Mouse (Mus musculus): ENCODE measurements around the gene Cd300ld2. TPM values are rescaled to one million over a fixed set of nuclear protein-coding genes. Genes with fewer than 3 reads are reported as not detected.

Cd300ld2 gene
- polyA plus RNA-seq, 1 experiment from 2014 or later = not detected

DNA sequence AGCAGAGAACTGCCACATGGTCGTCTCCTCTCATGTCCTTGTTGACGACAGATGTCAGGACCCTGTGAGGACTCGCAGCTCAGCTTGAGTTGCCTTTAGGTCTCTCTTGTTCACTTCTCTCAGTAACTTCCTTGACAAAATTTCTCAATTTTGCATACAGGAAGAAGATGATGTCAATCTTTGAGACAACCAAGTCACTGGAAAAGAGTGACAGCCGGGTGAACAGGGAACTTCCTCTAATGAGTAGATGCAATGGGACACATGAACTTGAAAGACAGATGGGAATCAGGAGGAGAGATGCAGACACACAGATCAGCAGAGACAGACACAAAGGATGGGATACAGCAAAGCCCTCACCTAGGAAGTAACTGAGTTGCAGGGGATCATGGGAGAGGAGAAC is 26.2 kb downstream of the Cd300ld2 start, which contains the start of gene Cd300ld:
Gene Cd300ld (minus strand): TSS at position 130 of the 400 bp plus-strand sequence.
- H3K27ac ChIP-seq = no peak within 1 kb of the TSS
- H3K9me3 ChIP-seq (replicated peaks) = no peaks in the 10 kb centered on the region
- WGBS = 82% methylated on average over 4 of the region's 4 CpGs

DNA sequence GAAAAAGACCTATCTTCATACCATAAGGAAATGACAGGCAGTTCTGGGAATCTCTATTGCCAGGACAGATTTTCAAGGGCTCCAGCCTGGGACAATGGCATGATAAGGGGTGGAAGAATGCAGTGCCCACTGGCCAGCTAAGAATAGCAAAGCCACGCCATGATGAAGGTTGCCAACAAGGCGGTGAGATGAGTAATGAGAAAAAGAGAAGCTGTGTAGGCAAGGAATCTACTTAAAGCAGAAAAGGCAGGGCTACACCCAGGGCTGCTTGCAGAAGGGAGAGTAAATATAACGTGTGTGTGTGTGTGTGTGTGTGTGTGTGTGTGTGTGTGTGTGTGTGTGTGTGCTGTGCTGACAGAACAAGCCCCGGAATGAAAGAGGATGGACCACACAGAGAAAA is 34.1 kb downstream of the Cd300ld2 start:
- no peaks in the 10 kb centered on the region for H3K4me1 ChIP-seq
- H3K27me3 ChIP-seq (ENCODE audit: low read depth, poor library complexity, severe bottlenecking) = no peaks in the 10 kb centered on the region
- no peak overlapping the region for H3K27ac ChIP-seq
- no peak for DNase-seq (ENCODE audit: low spot score)
- WGBS = 84% methylated on average over 4 of the region's 4 CpGs
- H3K9me3 ChIP-seq (replicated peaks) = peaks cover 6% of the 10 kb centered on the region; the same call in 1 of the 2 replicates
- no peaks in the 10 kb centered on the region for H3K36me3 ChIP-seq
- no peak overlapping the region for H3K4me3 ChIP-seq

More for the DNA sequence above, 26.2 kb downstream of the Cd300ld2 start, which contains the start of gene Cd300ld:
- Histone ChIP-seq H3K36me3 (no peaks in the 10 kb centered on the region), H3K27me3 (ENCODE audit: low read depth, poor library complexity, severe bottlenecking) (no peaks in the 10 kb centered on the region), H3K4me3 (no peak within 1 kb of the TSS), H3K4me1 (no peaks in the 10 kb centered on the region)
- DNase-seq (ENCODE audit: low spot score) = no peak

DNA sequence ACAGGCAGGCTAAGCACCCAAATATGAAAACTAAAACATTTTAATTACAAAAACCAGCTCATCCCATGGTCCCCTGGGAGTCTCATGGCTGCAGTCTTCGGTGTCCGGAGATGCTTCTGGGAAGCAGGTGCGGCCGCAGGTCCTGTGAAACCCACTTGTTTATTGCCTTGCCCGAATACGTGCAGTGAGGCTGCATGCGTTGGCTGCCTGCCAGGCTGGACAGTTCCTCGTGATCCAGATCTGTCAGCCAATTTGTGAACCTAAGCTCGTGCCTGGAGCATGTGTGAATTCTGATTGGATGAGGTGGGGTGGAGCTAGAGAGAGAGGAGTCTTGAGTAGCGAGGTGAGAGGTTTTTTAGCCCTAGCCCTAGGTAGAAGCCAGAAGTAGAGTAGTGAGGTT is 43.3 kb downstream of the Cd300ld2 start:
- Histone ChIP-seq H3K4me3 (no peak overlapping the region), H3K27ac (no peak overlapping the region), H3K27me3 (ENCODE audit: low read depth, poor library complexity, severe bottlenecking) (no peaks in the 10 kb centered on the region), H3K4me1 (no peaks in the 10 kb centered on the region), H3K36me3 (no peaks in the 10 kb centered on the region), H3K9me3 (replicated peaks) (peaks cover 2% of the 10 kb centered on the region; the same call in 1 of the 2 replicates)
- 92% methylated on average over 10 of the region's 10 CpGs for WGBS
- DNase-seq (ENCODE audit: low spot score) = no peak

DNA sequence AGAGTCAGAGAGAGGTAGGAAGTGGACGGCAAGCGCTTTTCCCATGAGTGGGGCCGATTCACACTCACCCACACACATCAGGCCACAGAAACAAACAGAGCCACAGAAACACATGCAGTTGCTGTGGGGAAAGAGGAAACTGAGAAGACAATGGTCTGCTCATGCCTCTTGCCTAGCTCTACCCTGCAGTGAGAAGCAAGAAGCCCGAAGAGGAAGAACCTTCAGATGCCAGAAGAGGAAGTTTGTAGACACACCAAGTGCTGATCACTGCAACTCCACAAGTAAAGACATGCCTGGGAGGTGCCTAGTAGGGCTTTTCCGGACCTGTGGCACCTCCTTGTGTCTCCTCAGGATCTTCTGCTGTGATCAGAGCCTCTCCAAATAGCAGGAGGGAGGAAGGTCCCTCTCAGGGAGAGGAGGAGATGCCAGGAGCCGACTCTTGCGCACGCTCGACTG is 47.2 kb downstream of the Cd300ld2 start, which contains the start of gene Cd300c:
Gene Cd300c (minus strand): TSS at position 406 of the 456 bp plus-strand sequence.
- Histone ChIP-seq H3K27ac (no peak within 1 kb of the TSS), H3K36me3 (no peaks in the 10 kb centered on the region), H3K4me1 (no peaks in the 10 kb centered on the region), H3K9me3 (replicated peaks) (no peaks in the 10 kb centered on the region), H3K4me3 (no peak within 1 kb of the TSS), H3K27me3 (ENCODE audit: low read depth, poor library complexity, severe bottlenecking) (no peaks in the 10 kb centered on the region)
- DNase-seq (ENCODE audit: low spot score) = no peak
- WGBS = 83% methylated on average over 9 of the region's 9 CpGs

DNA sequence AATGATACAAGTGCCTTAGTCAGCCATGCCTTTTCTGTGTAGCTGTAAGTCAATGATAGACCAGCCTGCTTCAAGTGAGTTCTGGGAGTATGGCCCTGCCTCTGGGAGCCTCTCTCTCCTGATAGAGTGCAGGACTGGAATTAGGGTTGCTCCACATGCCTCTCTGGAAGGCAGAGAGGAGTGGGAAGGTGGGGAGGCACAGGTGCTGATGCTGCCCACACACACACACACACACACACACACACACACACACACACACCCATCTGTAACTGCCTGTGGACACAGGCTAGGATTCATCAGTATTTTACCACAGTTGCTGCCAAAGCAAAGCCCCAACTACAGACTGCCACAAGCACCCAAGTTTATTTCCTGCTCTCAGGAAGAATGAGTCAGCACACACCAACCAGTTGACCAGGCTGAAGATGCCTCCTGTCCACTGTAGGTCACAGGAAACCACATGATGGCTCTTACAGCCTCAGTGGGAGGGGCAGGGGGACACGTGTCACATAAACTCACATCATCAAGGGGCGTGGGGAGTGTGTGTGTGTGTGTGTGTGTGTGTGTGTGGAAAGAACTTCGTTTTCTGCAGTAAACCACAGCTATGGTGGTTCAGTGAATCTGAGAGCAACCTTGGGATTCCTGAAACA is 50.7 kb downstream of the Cd300ld2 start:
- Histone ChIP-seq H3K4me3 (no peak overlapping the region), H3K9me3 (replicated peaks) (no peaks in the 10 kb centered on the region), H3K36me3 (no peaks in the 10 kb centered on the region), H3K27me3 (ENCODE audit: low read depth, poor library complexity, severe bottlenecking) (no peaks in the 10 kb centered on the region), H3K4me1 (no peaks in the 10 kb centered on the region), H3K27ac (no peak overlapping the region)
- WGBS = 71% methylated on average over 3 of the region's 3 CpGs
- DNase-seq (ENCODE audit: low spot score) = no peak

DNA sequence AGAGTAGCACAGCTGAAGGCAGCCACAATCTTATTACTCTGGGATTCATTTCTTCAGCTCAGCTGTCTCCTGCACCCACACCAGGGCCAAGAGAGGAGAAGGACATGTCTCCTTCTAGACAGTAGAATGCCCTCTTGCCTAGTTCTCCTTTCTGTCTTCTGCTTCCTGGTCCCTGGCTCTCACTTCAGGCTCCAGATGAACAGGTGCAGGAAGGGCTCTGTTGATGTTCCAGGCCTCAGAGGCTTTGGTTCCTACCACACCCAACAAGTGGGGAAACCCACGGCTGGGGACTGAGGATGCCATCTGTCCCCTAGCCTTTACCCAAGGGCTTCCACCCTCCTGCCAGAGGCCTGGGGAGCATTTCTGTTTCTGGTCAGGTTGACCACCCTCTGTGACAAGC is 55.6 kb downstream of the Cd300ld2 start:
- Histone ChIP-seq H3K27ac (no peak overlapping the region), H3K4me3 (no peak overlapping the region)
- 76% methylated on average over 1 of the region's 1 CpGs for WGBS

More for the DNA sequence above, 55.6 kb downstream of the Cd300ld2 start:
- Histone ChIP-seq H3K4me1 (no peaks in the 10 kb centered on the region), H3K9me3 (replicated peaks) (no peaks in the 10 kb centered on the region), H3K27me3 (ENCODE audit: low read depth, poor library complexity, severe bottlenecking) (no peaks in the 10 kb centered on the region), H3K36me3 (no peaks in the 10 kb centered on the region)
- DNase-seq (ENCODE audit: low spot score) = no peak

Other genes starting within 250 kb of the Cd300ld2 start
- gene Btbd17, start 220.2 kb downstream of the Cd300ld2 start, polyA plus RNA-seq (2016; fragmentation: Nextera tagmentation; extraction: Ambion mirVana) = 0.14 TPM in 1 of 2 replicates, not detected in the other
- gene Gpr142, start 217.3 kb downstream of the Cd300ld2 start, polyA plus RNA-seq (2016; fragmentation: Nextera tagmentation; extraction: Ambion mirVana) = not detected in 2 replicates
- 40.7 and 50.1 TPM in 2 replicates for gene Gprc5c, start 165.0 kb downstream of the Cd300ld2 start, polyA plus RNA-seq (2016; fragmentation: Nextera tagmentation; extraction: Ambion mirVana)
- gene Cd300a, start 126.2 kb downstream of the Cd300ld2 start, polyA plus RNA-seq (2016; fragmentation: Nextera tagmentation; extraction: Ambion mirVana) = 0.49 and 0.67 TPM in 2 replicates
- gene Cd300lb, start 81.8 kb downstream of the Cd300ld2 start, polyA plus RNA-seq (2016; fragmentation: Nextera tagmentation; extraction: Ambion mirVana) = not detected in 2 replicates
- gene Cd300c, start 47.0 kb downstream of the Cd300ld2 start, polyA plus RNA-seq (2016; fragmentation: Nextera tagmentation; extraction: Ambion mirVana) = not detected in 2 replicates
- gene Cd300ld, start 26.3 kb downstream of the Cd300ld2 start, polyA plus RNA-seq (2016; fragmentation: Nextera tagmentation; extraction: Ambion mirVana) = not detected in 2 replicates
- gene Cd300c2, start 14.3 kb downstream of the Cd300ld2 start, polyA plus RNA-seq (2016; fragmentation: Nextera tagmentation; extraction: Ambion mirVana) = 0.51 TPM in 1 of 2 replicates, not detected in the other
- gene Cd300ld4, start 10.8 kb upstream of the Cd300ld2 start, polyA plus RNA-seq (2016; fragmentation: Nextera tagmentation; extraction: Ambion mirVana) = not detected in 2 replicates
- not detected in 2 replicates for gene Cd300ld5, start 21.6 kb upstream of the Cd300ld2 start, polyA plus RNA-seq (2016; fragmentation: Nextera tagmentation; extraction: Ambion mirVana)
- not detected in 2 replicates for gene Cd300ld3, start 32.2 kb upstream of the Cd300ld2 start, polyA plus RNA-seq (2016; fragmentation: Nextera tagmentation; extraction: Ambion mirVana)
- not detected in 2 replicates for gene Cd300e, start 46.0 kb upstream of the Cd300ld2 start, polyA plus RNA-seq (2016; fragmentation: Nextera tagmentation; extraction: Ambion mirVana)
- gene Rab37, start 75.2 kb upstream of the Cd300ld2 start, polyA plus RNA-seq (2016; fragmentation: Nextera tagmentation; extraction: Ambion mirVana) = 0.95 and 1.8 TPM in 2 replicates
- gene Cd300lf, start 117.8 kb upstream of the Cd300ld2 start, polyA plus RNA-seq (2016; fragmentation: Nextera tagmentation; extraction: Ambion mirVana) = 0.06 TPM in 1 of 2 replicates, not detected in the other
- 30.7 and 32.2 TPM in 2 replicates for gene Slc9a3r1, start 147.1 kb upstream of the Cd300ld2 start, polyA plus RNA-seq (2016; fragmentation: Nextera tagmentation; extraction: Ambion mirVana)
- gene Tmem104, start 171.3 kb upstream of the Cd300ld2 start, polyA plus RNA-seq (2016; fragmentation: Nextera tagmentation; extraction: Ambion mirVana) = 9.1 and 9.8 TPM in 2 replicates
- 15.6 and 22.7 TPM in 2 replicates for gene Nat9, start 171.7 kb upstream of the Cd300ld2 start, polyA plus RNA-seq (2016; fragmentation: Nextera tagmentation; extraction: Ambion mirVana)

Data from limb, embryonic 10.5 days (tissue).